Mouse (Mus musculus): ENCODE data around the gene Mrm2. TPM values are rescaled to one million over a fixed set of nuclear protein-coding genes. Genes with fewer than 3 reads are reported as not detected.
"Not testable (repeated sequence)": the region's sequence is repeated elsewhere in the genome, so short reads cannot be mapped to it uniquely, and the experiment has no call there.

Gene Mrm2
- total and polyA plus RNA-seq, 2 experiments from 2014 or later: 15.9 to 16.0 TPM

DNA sequence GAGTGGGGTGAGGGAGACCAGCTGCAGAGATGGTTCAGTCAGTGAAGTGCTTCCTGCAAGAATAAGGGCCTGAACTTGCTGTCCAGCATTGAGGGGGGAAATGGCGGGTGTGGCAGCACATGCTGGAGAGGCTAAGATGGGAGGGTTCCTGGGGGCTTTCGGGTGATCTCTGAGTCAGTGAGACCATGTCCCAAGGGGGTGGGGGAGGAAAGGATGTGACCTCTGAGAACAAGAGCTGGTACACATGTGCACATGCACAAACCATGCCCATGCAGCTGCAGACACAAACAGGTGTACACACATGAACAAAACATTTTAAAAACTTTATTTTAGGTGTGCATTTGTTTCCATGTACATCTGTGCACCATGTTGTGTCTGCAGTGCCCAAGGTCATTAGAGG, 42.0 kb upstream of the Mrm2 start:
- H3K36me3 ChIP-seq (ENCODE audit: insufficient read depth): no peaks in the 10 kb centered on the region
- no peak overlapping the region for H3K4me2 ChIP-seq (ENCODE audit: low read depth)
- no peak overlapping the region for H3K27ac ChIP-seq (ENCODE audit: low read depth, low read length)
- H3K27me3 ChIP-seq (ENCODE audit: insufficient read depth, low read length): no peaks in the 10 kb centered on the region
- ATAC-seq: no peak
- no peak for TF ChIP-seq CTCF (IDR thresholded peaks at IDR 0.05; ENCODE audit: low read depth)
- H3K4me1 ChIP-seq (ENCODE audit: insufficient read depth): no peaks in the 10 kb centered on the region
- no peaks in the 10 kb centered on the region for H3K9me3 ChIP-seq (ENCODE audit: low read length)
- H3K9ac ChIP-seq: no peak overlapping the region
- 83% methylated on average over 2 of the region's 2 CpGs for WGBS
- no peak for DNase-seq
- no peak overlapping the region for H3K4me3 ChIP-seq (ENCODE audit: low read depth, low read length)

DNA sequence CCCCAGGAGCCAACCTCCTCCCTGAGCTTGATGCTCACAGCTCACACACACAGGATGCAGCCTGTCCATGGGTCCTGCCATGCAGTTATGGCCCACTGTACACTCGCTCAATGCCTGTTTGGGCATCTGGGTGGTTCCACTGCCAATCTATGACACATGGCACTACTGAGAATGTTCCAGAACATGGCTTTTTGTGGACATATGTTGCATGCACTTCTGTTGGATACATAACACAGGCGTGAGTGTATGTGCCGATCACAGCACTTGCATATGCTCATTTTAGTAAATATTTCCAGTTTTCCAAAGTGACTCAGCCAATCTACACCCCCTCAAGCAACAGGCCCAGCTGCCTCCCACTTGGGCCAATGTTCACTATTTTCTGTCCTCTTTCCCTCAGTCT, 40.0 kb upstream of the Mrm2 start:
- no peak overlapping the region for H3K9ac ChIP-seq
- H3K36me3 ChIP-seq (ENCODE audit: insufficient read depth): no peaks in the 10 kb centered on the region
- H3K27ac ChIP-seq (ENCODE audit: low read depth, low read length): no peak overlapping the region
- WGBS: 62% methylated on average over 3 of the region's 3 CpGs
- H3K9me3 ChIP-seq (ENCODE audit: low read length): no peaks in the 10 kb centered on the region
- TF ChIP-seq CTCF (IDR thresholded peaks at IDR 0.05; ENCODE audit: low read depth): no peak
- DNase-seq (peak; percentile 86), ATAC-seq (peak; percentile 91)
- no peaks in the 10 kb centered on the region for H3K4me1 ChIP-seq (ENCODE audit: insufficient read depth)
- H3K4me2 ChIP-seq (ENCODE audit: low read depth): no peak overlapping the region
- no peak overlapping the region for H3K4me3 ChIP-seq (ENCODE audit: low read depth, low read length)
- no peaks in the 10 kb centered on the region for H3K27me3 ChIP-seq (ENCODE audit: insufficient read depth, low read length)

GRCm38 (mm10) chr5:140370446-140371254, 39.0 kb upstream of the Mrm2 start:
- no peak for ATAC-seq
- 73% methylated on average over 6 of the region's 6 CpGs for WGBS
- DNase-seq: peak; percentile 7
- Histone ChIP-seq H3K36me3 (ENCODE audit: insufficient read depth) (no peaks in the 10 kb centered on the region), H3K4me3 (ENCODE audit: low read depth, low read length) (no peak overlapping the region), H3K4me2 (ENCODE audit: low read depth) (no peak overlapping the region), H3K9ac (no peak overlapping the region), H3K27ac (ENCODE audit: low read depth, low read length) (no peak overlapping the region), H3K27me3 (ENCODE audit: insufficient read depth, low read length) (no peaks in the 10 kb centered on the region), H3K9me3 (ENCODE audit: low read length) (no peaks in the 10 kb centered on the region), H3K4me1 (ENCODE audit: insufficient read depth) (no peaks in the 10 kb centered on the region)
- no peak for TF ChIP-seq CTCF (IDR thresholded peaks at IDR 0.05; ENCODE audit: low read depth)

- no peak overlapping the region for H3K4me2 ChIP-seq (ENCODE audit: low read depth)
- no peaks in the 10 kb centered on the region for H3K27me3 ChIP-seq (ENCODE audit: insufficient read depth, low read length)
- H3K4me3 ChIP-seq (ENCODE audit: low read depth, low read length): no peak overlapping the region
- no peak overlapping the region for H3K27ac ChIP-seq (ENCODE audit: low read depth, low read length)
- no peak for TF ChIP-seq CTCF (IDR thresholded peaks at IDR 0.05; ENCODE audit: low read depth)
- no peak for ATAC-seq
- no peaks in the 10 kb centered on the region for H3K9me3 ChIP-seq (ENCODE audit: low read length)
- DNase-seq: no peak
- no peak overlapping the region for H3K9ac ChIP-seq
- no peaks in the 10 kb centered on the region for H3K36me3 ChIP-seq (ENCODE audit: insufficient read depth)
- H3K4me1 ChIP-seq (ENCODE audit: insufficient read depth): no peaks in the 10 kb centered on the region
- 94% methylated on average over 2 of the region's 2 CpGs for WGBS
Observed at GRCm38 (mm10) chr5:140369466-140369865, 37.8 kb upstream of the Mrm2 start.

- H3K4me3 ChIP-seq (ENCODE audit: low read depth, low read length): no peak overlapping the region
- H3K4me1 ChIP-seq (ENCODE audit: insufficient read depth): no peaks in the 10 kb centered on the region
- H3K27ac ChIP-seq (ENCODE audit: low read depth, low read length): no peak overlapping the region
- WGBS: 97% methylated on average over 4 of the region's 4 CpGs
- no peak for TF ChIP-seq CTCF (IDR thresholded peaks at IDR 0.05; ENCODE audit: low read depth)
- no peaks in the 10 kb centered on the region for H3K36me3 ChIP-seq (ENCODE audit: insufficient read depth)
- H3K27me3 ChIP-seq (ENCODE audit: insufficient read depth, low read length): no peaks in the 10 kb centered on the region
- H3K9ac ChIP-seq: no peak overlapping the region
- H3K9me3 ChIP-seq (ENCODE audit: low read length): no peaks in the 10 kb centered on the region
- no peak overlapping the region for H3K4me2 ChIP-seq (ENCODE audit: low read depth)
- DNase-seq: no peak
- ATAC-seq: no peak
Observed at GRCm38 (mm10) chr5:140368926-140369325, 37.2 kb upstream of the Mrm2 start.

DNA sequence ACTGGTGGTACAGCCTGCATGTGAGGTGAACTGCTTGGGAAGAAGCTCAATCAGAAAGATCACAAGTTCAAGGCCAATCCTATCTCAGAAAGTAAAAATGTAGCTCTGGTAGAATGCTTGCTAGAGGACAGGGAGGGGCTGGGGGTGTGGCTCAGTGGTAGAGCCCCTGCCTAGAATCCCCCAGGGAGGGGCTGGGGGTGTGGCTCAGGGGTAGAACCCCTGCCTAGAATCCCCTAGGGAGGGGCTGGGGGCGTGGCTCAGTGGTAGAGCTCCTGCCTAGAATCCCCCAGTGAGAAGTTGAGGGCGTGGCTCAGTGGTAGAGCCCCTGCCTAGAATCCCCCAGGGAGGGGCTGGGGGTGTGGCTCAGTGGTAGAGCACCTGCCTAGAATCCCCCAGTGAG, 36.4 kb upstream of the Mrm2 start:
- H3K4me3 ChIP-seq (ENCODE audit: low read depth, low read length); H3K9ac ChIP-seq; H3K9me3 ChIP-seq (ENCODE audit: low read length); H3K4me2 ChIP-seq (ENCODE audit: low read depth); H3K27me3 ChIP-seq (ENCODE audit: insufficient read depth, low read length); H3K36me3 ChIP-seq (ENCODE audit: insufficient read depth); DNase-seq; ATAC-seq; H3K4me1 ChIP-seq (ENCODE audit: insufficient read depth); H3K27ac ChIP-seq (ENCODE audit: low read depth, low read length): not testable (repeated sequence)
- WGBS: 89% methylated on average over 2 of the region's 2 CpGs

DNA sequence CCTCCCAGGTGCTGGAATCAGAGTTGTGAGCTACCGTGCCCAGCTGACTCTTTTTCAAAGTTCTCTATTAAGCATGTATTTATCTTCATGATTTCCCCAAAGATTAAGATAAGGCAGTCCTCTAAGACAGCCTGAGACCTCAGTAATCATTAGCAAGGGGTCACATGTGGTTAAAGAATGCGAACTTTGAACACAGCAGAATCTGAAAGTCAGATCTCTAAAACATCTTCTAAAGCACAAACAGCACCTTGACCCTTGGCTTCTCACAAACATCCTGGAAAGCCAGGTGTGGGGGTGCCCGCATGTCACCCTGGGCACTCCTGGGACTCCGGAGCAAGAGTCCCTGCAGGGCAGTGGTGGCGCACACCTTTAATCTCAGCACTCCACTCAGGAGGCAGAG, 32.7 kb upstream of the Mrm2 start:
- Histone ChIP-seq H3K9ac (no peak overlapping the region), H3K4me3 (ENCODE audit: low read depth, low read length) (no peak overlapping the region), H3K27ac (ENCODE audit: low read depth, low read length) (no peak overlapping the region), H3K36me3 (ENCODE audit: insufficient read depth) (no peaks in the 10 kb centered on the region), H3K4me2 (ENCODE audit: low read depth) (no peak overlapping the region), H3K27me3 (ENCODE audit: insufficient read depth, low read length) (no peaks in the 10 kb centered on the region), H3K4me1 (ENCODE audit: insufficient read depth) (no peaks in the 10 kb centered on the region), H3K9me3 (ENCODE audit: low read length) (0 out of 2 replicates have a peak, but pooled peaks cover 5% of the 10 kb centered on the region)
- no peak for ATAC-seq
- 95% methylated on average over 5 of the region's 5 CpGs for WGBS
- DNase-seq: no peak
- no peak for TF ChIP-seq CTCF (IDR thresholded peaks at IDR 0.05; ENCODE audit: low read depth)
